Mouse (Mus musculus) heart, adult 2 months (tissue): ENCODE measurements around the gene Card9.

ENCODE experiments used
- CTCF ChIP-seq: fragments of 200-600 bp; IDR thresholded peaks from 2 replicates; pipeline ENCODE4 v1.8.1; 2022; ENCODE audit warnings: antibody characterized with exemption, mild to moderate bottlenecking, moderate library complexity
- POLR2A ChIP-seq: fragments of 200-500 bp; IDR thresholded peaks from 2 replicates; pipeline ENCODE4 v1.6.1; 2011; ENCODE audit warnings: mild to moderate bottlenecking, low read depth, low read length, control low read depth; ENCODE audit not compliant: insufficient read depth

- TF ChIP-seq CTCF (no peak), POLR2A (no peak)
These were observed 2.3 kb upstream of the Card9 start for GRCm38 (mm10) chr2:26362991-26363390.
